Mouse (Mus musculus): ENCODE results near the gene Serbp1. TPM values are rescaled to one million over a fixed set of nuclear protein-coding genes. Genes with fewer than 3 reads are reported as not detected.

The Serbp1 gene
- polyA plus RNA-seq, 1 experiment from 2014 or later: 186 TPM

- Histone ChIP-seq H3K9ac (replicated peaks) (peak overlapping the region; percentile 98), H3K27ac (ENCODE audit: low read depth) (peak overlapping the region; percentile 90), H3K9me3 (ENCODE audit: low read length) (no peaks in the 10 kb centered on the region), H3K36me3 (replicated peaks; ENCODE audit: insufficient read depth, low read length) (peaks cover 12% of the 10 kb centered on the region), H3K4me1 (ENCODE audit: insufficient read depth) (peaks cover 9% of the 10 kb centered on the region), H3K4me2 (ENCODE audit: low read depth, low read length) (peak overlapping the region; percentile 85), H3K27me3 (ENCODE audit: insufficient read depth, low read length) (no peaks in the 10 kb centered on the region), H3K4me3 (ENCODE audit: low read depth, low read length) (peak overlapping the region; percentile 91)
- DNase-seq: peak; percentile 65
- peak; percentile 7 for ATAC-seq
- WGBS (ENCODE audit: insufficient replicate concordance): under 1% methylated on average over 65 of the region's 65 CpGs
- TF ChIP-seq EP300 (IDR thresholded peaks at IDR 0.05; ENCODE audit: low read depth) (no peak), CTCF (IDR thresholded peaks at IDR 0.05; ENCODE audit: low read depth) (no peak)
Observed at GRCm38 (mm10) chr6:67267408-67268244, 29.6 kb downstream of the Serbp1 start.

DNA sequence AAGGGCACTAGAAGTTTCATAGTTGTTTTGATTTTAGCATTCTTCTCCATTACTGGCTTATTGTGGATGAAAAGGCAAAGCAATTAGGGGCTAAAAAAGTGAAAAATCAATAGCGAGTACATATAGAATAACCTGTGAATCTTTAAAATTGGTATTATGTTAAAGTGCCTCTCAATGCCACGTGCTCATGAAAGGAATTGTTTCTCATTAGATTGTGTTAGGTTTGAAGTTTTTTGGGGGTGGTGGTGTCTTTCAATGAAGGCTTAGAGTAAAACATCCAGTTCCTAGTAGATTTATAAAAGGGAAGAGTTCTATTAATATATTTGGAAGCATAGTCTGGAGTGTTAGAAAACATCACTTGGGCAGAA is 30.3 kb downstream of the Serbp1 start:
- ATAC-seq: no peak
- no peak for DNase-seq
- no peaks in the 10 kb centered on the region for H3K27me3 ChIP-seq (ENCODE audit: insufficient read depth, low read length)
- TF ChIP-seq EP300 (IDR thresholded peaks at IDR 0.05; ENCODE audit: low read depth) (no peak), CTCF (IDR thresholded peaks at IDR 0.05; ENCODE audit: low read depth) (no peak)
- peak overlapping the region; percentile 85 for H3K4me2 ChIP-seq (ENCODE audit: low read depth, low read length)
- WGBS (ENCODE audit: insufficient replicate concordance): 0% methylated on average over 2 of the region's 2 CpGs
- peaks cover 16% of the 10 kb centered on the region for H3K36me3 ChIP-seq (replicated peaks; ENCODE audit: insufficient read depth, low read length)
- H3K27ac ChIP-seq (ENCODE audit: low read depth): peak overlapping the region; percentile 90
- H3K4me3 ChIP-seq (ENCODE audit: low read depth, low read length): peak overlapping the region; percentile 91
- H3K9ac ChIP-seq (replicated peaks): peak overlapping the region; percentile 98
- no peaks in the 10 kb centered on the region for H3K9me3 ChIP-seq (ENCODE audit: low read length)
- peaks cover 9% of the 10 kb centered on the region for H3K4me1 ChIP-seq (ENCODE audit: insufficient read depth)

DNA sequence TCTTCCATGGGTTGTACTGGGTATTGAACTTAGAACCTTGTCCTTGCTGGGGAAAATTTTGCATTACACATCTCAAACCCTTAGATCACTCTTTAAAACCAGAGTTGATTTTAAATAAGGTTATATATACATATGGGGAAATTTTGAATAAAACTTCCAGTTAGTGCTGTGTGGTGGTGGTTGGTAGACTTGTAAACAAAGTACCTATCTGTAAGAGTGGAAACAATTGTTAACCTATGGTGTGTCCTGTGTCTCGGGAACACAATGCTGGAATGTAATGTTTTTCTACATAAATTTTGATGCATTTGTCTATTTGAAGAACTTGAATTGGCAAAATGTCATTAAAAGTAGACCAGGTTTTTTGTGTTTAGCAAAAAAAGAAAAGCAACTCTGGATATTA is 31.0 kb downstream of the Serbp1 start:
- Histone ChIP-seq H3K4me2 (ENCODE audit: low read depth, low read length) (peak overlapping the region; percentile 85), H3K36me3 (replicated peaks; ENCODE audit: insufficient read depth, low read length) (peaks cover 22% of the 10 kb centered on the region), H3K27ac (ENCODE audit: low read depth) (no peak overlapping the region), H3K9ac (replicated peaks) (peak overlapping the region; percentile 51; the same call in 1 of the 2 replicates), H3K4me3 (ENCODE audit: low read depth, low read length) (peak overlapping the region; percentile 91), H3K9me3 (ENCODE audit: low read length) (no peaks in the 10 kb centered on the region), H3K27me3 (ENCODE audit: insufficient read depth, low read length) (no peaks in the 10 kb centered on the region), H3K4me1 (ENCODE audit: insufficient read depth) (peaks cover 9% of the 10 kb centered on the region)
- DNase-seq: no peak
- TF ChIP-seq EP300 (IDR thresholded peaks at IDR 0.05; ENCODE audit: low read depth): no peak
- TF ChIP-seq CTCF (IDR thresholded peaks at IDR 0.05; ENCODE audit: low read depth): no peak
- 7% methylated on average over 1 of the region's 1 CpGs for WGBS (ENCODE audit: insufficient replicate concordance)
- ATAC-seq: no peak

DNA sequence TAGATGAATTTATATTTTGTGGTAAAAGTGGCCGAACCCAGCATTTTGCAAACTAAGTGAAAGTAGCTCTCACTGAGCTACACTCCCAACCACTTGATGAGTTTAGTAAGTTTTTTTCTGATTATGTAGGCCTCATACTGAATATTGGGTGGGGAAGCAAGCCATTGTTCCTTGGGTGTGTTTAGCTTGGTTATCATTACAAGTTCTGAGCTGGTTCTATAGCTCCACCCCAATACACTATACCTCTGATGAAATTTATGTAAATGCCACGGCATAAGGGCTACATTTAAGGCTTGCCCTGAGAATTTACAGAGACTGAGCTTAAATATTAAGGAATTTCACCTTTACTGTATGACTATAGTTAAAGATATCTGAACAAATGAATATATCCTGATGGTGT is 31.5 kb downstream of the Serbp1 start:
- no peak for DNase-seq
- peaks cover 27% of the 10 kb centered on the region for H3K36me3 ChIP-seq (replicated peaks; ENCODE audit: insufficient read depth, low read length)
- peak overlapping the region; percentile 91 for H3K4me3 ChIP-seq (ENCODE audit: low read depth, low read length)
- H3K27me3 ChIP-seq (ENCODE audit: insufficient read depth, low read length): no peaks in the 10 kb centered on the region
- TF ChIP-seq CTCF (IDR thresholded peaks at IDR 0.05; ENCODE audit: low read depth) (no peak), EP300 (IDR thresholded peaks at IDR 0.05; ENCODE audit: low read depth) (no peak)
- WGBS (ENCODE audit: insufficient replicate concordance): 12% methylated on average over 2 of the region's 2 CpGs
- no peaks in the 10 kb centered on the region for H3K9me3 ChIP-seq (ENCODE audit: low read length)
- no peak overlapping the region for H3K27ac ChIP-seq (ENCODE audit: low read depth)
- H3K9ac ChIP-seq (replicated peaks): peak overlapping the region; percentile 51
- H3K4me1 ChIP-seq (ENCODE audit: insufficient read depth): peaks cover 9% of the 10 kb centered on the region
- H3K4me2 ChIP-seq (ENCODE audit: low read depth, low read length): peak overlapping the region; percentile 85
- no peak for ATAC-seq

- no peaks in the 10 kb centered on the region for H3K4me1 ChIP-seq (ENCODE audit: insufficient read depth)
- H3K36me3 ChIP-seq (replicated peaks; ENCODE audit: insufficient read depth, low read length): peaks cover 71% of the 10 kb centered on the region
- no peak overlapping the region for H3K9ac ChIP-seq (replicated peaks)
- DNase-seq: no peak
- WGBS (ENCODE audit: insufficient replicate concordance): 71% methylated on average over 5 of the region's 5 CpGs
- no peak overlapping the region for H3K27ac ChIP-seq (ENCODE audit: low read depth)
- H3K9me3 ChIP-seq (ENCODE audit: low read length): no peaks in the 10 kb centered on the region
- no peak overlapping the region for H3K4me2 ChIP-seq (ENCODE audit: low read depth, low read length)
- no peak for ATAC-seq
- H3K4me3 ChIP-seq (ENCODE audit: low read depth, low read length): no peak overlapping the region
- no peak for TF ChIP-seq CTCF (IDR thresholded peaks at IDR 0.05; ENCODE audit: low read depth)
- no peak for TF ChIP-seq EP300 (IDR thresholded peaks at IDR 0.05; ENCODE audit: low read depth)
- no peaks in the 10 kb centered on the region for H3K27me3 ChIP-seq (ENCODE audit: insufficient read depth, low read length)
Observed at GRCm38 (mm10) chr6:67277944-67278343, 40.0 kb downstream of the Serbp1 start.

GRCm38 (mm10) chr6:67281614-67282197 is 43.7 kb downstream of the Serbp1 start:
- no peak overlapping the region for H3K27ac ChIP-seq (ENCODE audit: low read depth)
- no peak overlapping the region for H3K4me2 ChIP-seq (ENCODE audit: low read depth, low read length)
- H3K4me1 ChIP-seq (ENCODE audit: insufficient read depth): no peaks in the 10 kb centered on the region
- ATAC-seq (no peak), DNase-seq (no peak)
- no peaks in the 10 kb centered on the region for H3K27me3 ChIP-seq (ENCODE audit: insufficient read depth, low read length)
- TF ChIP-seq EP300 (IDR thresholded peaks at IDR 0.05; ENCODE audit: low read depth) (no peak), CTCF (IDR thresholded peaks at IDR 0.05; ENCODE audit: low read depth) (no peak)
- no peaks in the 10 kb centered on the region for H3K9me3 ChIP-seq (ENCODE audit: low read length)
- WGBS (ENCODE audit: insufficient replicate concordance): 59% methylated on average over 9 of the region's 9 CpGs
- H3K36me3 ChIP-seq (replicated peaks; ENCODE audit: insufficient read depth, low read length): peaks cover 69% of the 10 kb centered on the region
- H3K9ac ChIP-seq (replicated peaks): no peak overlapping the region
- no peak overlapping the region for H3K4me3 ChIP-seq (ENCODE audit: low read depth, low read length)
